Mouse (Mus musculus): ENCODE data around the gene Zswim8. TPM values are rescaled to one million over a fixed set of nuclear protein-coding genes. Genes with fewer than 3 reads are reported as not detected.

Gene Zswim8
- polyA plus RNA-seq, 1 experiment from 2014 or later = 31.8 TPM

DNA sequence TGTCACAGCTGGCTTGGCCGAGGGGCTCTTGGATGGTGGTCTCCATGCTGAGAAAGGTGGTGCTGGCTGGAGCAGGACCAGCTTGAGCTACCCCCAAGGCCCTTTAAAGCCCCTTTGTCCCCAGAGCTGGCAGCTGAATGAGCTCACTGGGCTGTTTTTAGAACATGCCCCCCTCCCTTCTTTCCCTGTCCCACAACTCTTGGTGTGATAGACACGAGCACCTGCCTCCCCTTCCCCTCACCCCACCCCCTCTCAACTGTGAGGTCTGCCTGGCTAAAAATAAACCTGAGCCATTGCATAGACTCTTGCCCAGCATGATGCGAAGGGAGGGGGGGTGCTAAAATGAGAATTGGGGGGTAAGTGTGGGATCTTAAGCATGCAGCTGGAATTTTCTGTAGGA, 42.9 kb upstream of the Zswim8 start:
- DNase-seq (ENCODE audit: low spot score) (peak; percentile 15), ATAC-seq (no peak)
- Histone ChIP-seq H3K9ac (ENCODE audit: low read length) (no peak overlapping the region), H3K27ac (ENCODE audit: low read depth, low read length) (no peak overlapping the region), H3K9me3 (replicated peaks; ENCODE audit: control insufficient read depth, low read length) (no peaks in the 10 kb centered on the region), H3K36me3 (ENCODE audit: control insufficient read depth, insufficient read depth, low read length) (no peaks in the 10 kb centered on the region), H3K27me3 (replicated peaks; ENCODE audit: control insufficient read depth, insufficient read depth, low read length) (no peaks in the 10 kb centered on the region), H3K4me1 (ENCODE audit: control insufficient read depth, insufficient read depth, low read length) (peaks cover 6% of the 10 kb centered on the region; the same call in 1 of the 2 replicates), H3K4me2 (ENCODE audit: low read length) (no peak overlapping the region), H3K4me3 (ENCODE audit: low read depth, low read length) (no peak overlapping the region)
- WGBS = 42% methylated on average over 3 of the region's 3 CpGs

DNA sequence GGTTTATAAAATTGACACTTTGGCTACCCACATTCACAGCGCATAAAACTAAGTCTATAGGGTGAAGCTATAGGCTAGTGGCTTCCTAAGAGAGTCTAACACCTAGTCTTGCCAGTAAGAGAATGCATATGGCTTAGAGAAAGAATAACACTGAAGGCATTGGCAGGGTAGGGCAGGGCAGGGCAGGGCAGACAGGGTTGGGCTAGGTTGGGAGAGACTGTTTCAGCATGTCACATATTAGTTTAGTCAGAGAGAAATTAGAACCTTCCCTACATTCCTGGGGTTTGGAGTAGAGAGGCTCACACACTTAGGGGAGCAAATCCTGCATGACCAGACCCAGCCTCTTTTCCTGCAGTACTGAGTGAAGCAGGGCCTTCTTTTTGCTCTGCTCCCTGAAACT, 39.9 kb upstream of the Zswim8 start:
- H3K27ac ChIP-seq (ENCODE audit: low read depth, low read length) = no peak overlapping the region
- no peaks in the 10 kb centered on the region for H3K27me3 ChIP-seq (replicated peaks; ENCODE audit: control insufficient read depth, insufficient read depth, low read length)
- H3K9me3 ChIP-seq (replicated peaks; ENCODE audit: control insufficient read depth, low read length) = no peaks in the 10 kb centered on the region
- no peak overlapping the region for H3K9ac ChIP-seq (ENCODE audit: low read length)
- WGBS = 63% methylated on average over 1 of the region's 1 CpGs
- no peaks in the 10 kb centered on the region for H3K36me3 ChIP-seq (ENCODE audit: control insufficient read depth, insufficient read depth, low read length)
- DNase-seq (ENCODE audit: low spot score) (no peak), ATAC-seq (no peak)
- H3K4me2 ChIP-seq (ENCODE audit: low read length) = no peak overlapping the region
- H3K4me1 ChIP-seq (ENCODE audit: control insufficient read depth, insufficient read depth, low read length) = no peaks in the 10 kb centered on the region
- no peak overlapping the region for H3K4me3 ChIP-seq (ENCODE audit: low read depth, low read length)

DNA sequence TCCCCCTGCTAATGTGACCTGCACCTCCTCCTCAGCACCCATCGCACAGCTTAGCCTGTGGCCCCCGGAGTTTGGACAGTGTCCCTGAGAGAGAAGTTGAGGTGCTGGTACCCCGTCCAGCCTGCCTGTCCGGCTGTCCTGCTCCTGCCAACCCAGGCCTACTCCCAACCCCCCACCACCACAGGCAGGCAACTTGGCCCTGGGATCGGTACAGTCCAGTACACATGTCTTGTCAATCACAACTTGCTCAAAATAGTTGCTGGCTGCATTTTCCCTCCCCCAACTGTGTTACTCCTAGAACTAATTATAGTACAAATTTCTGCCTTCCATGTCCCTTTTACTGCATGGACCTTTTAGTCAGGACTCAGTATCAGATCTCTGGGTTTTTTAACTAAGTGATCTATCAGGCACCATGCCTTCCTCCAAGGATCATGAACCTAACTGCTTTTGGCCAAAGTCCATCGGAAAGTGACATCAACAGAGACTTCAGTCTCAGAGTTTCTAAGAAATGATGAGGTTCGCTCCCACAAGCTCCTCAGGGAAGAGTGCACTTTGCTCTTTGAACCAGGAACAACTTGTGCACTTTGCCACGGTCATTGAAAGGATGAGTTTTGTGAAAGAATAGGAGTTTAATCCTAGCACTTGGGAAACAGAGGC, 39.1 kb upstream of the Zswim8 start, which contains the start of gene Synpo2l:
Synpo2l (minus strand) TSS at position 201 of the 657 bp plus-strand sequence.
- ATAC-seq (no peak), DNase-seq (ENCODE audit: low spot score) (no peak)
- H3K27ac ChIP-seq (ENCODE audit: low read depth, low read length) = no peak within 1 kb of the TSS
- H3K9me3 ChIP-seq (replicated peaks; ENCODE audit: control insufficient read depth, low read length) = no peaks in the 10 kb centered on the region
- no peak within 1 kb of the TSS for H3K9ac ChIP-seq (ENCODE audit: low read length)
- 79% methylated on average over 8 of the region's 8 CpGs for WGBS
- no peaks in the 10 kb centered on the region for H3K36me3 ChIP-seq (ENCODE audit: control insufficient read depth, insufficient read depth, low read length)
- no peak within 1 kb of the TSS for H3K4me2 ChIP-seq (ENCODE audit: low read length)
- no peaks in the 10 kb centered on the region for H3K27me3 ChIP-seq (replicated peaks; ENCODE audit: control insufficient read depth, insufficient read depth, low read length)
- no peaks in the 10 kb centered on the region for H3K4me1 ChIP-seq (ENCODE audit: control insufficient read depth, insufficient read depth, low read length)
- no peak within 1 kb of the TSS for H3K4me3 ChIP-seq (ENCODE audit: low read depth, low read length)

DNA sequence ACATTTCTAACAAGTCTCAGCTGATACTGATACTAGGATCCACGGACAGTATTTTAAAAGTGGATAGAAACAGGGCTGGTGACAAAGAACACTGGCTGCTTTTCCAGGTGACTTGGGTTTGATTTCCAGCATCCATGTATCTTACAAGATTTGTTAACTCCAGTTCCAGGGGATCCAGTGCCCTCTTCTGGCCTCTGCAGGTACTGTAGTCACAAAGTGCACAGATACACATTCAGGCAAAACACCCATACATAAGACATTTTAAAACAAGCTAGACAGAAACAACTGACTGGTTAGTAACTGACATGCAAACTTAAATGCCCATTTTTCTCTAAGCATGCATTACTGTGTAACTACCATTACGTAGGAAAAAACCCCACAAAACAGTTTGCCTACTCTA, 34.4 kb upstream of the Zswim8 start:
- peaks cover 22% of the 10 kb centered on the region for H3K36me3 ChIP-seq (ENCODE audit: control insufficient read depth, insufficient read depth, low read length)
- H3K4me2 ChIP-seq (ENCODE audit: low read length) = peak overlapping the region; percentile 67; the same call in 1 of the 2 replicates
- DNase-seq (ENCODE audit: low spot score) = peak; percentile 17

DNA sequence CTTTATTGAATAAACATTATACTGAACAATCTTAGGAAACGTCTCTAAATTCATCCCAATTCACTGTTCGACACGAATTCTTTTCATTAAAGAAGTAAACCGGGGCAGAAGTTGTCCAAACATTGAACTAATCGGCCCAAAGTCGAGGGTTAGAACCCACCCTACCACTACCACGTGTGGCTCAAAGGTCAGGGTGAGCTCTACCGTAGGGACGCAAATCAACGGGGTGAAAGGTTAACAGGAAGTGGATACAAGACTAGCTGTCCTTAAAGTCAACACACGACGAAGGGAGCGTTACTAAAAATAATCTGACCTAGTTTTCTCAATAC, 33.7 kb upstream of the Zswim8 start:
- H3K27ac ChIP-seq (ENCODE audit: low read depth, low read length) = peak overlapping the region; percentile 64; the same call in 1 of the 2 replicates
- H3K27me3 ChIP-seq (replicated peaks; ENCODE audit: control insufficient read depth, insufficient read depth, low read length) = no peaks in the 10 kb centered on the region
- H3K4me3 ChIP-seq (ENCODE audit: low read depth, low read length) = peak overlapping the region; percentile 67
- peaks cover 3% of the 10 kb centered on the region; the same call in 1 of the 2 replicates for H3K4me1 ChIP-seq (ENCODE audit: control insufficient read depth, insufficient read depth, low read length)
- WGBS = 16% methylated on average over 13 of the region's 13 CpGs
- H3K36me3 ChIP-seq (ENCODE audit: control insufficient read depth, insufficient read depth, low read length) = peaks cover 28% of the 10 kb centered on the region
- ATAC-seq (peak; percentile 72), DNase-seq (ENCODE audit: low spot score) (no peak)
- peak overlapping the region; percentile 40; the same call in 1 of the 2 replicates for H3K9ac ChIP-seq (ENCODE audit: low read length)
- no peaks in the 10 kb centered on the region for H3K9me3 ChIP-seq (replicated peaks; ENCODE audit: control insufficient read depth, low read length)
- peak overlapping the region; percentile 67 for H3K4me2 ChIP-seq (ENCODE audit: low read length)

More for the DNA sequence above, 34.4 kb upstream of the Zswim8 start:
- Histone ChIP-seq H3K9ac (ENCODE audit: low read length) (no peak overlapping the region), H3K27ac (ENCODE audit: low read depth, low read length) (no peak overlapping the region), H3K9me3 (replicated peaks; ENCODE audit: control insufficient read depth, low read length) (no peaks in the 10 kb centered on the region), H3K4me3 (ENCODE audit: low read depth, low read length) (no peak overlapping the region), H3K4me1 (ENCODE audit: control insufficient read depth, insufficient read depth, low read length) (peaks cover 3% of the 10 kb centered on the region; the same call in 1 of the 2 replicates), H3K27me3 (replicated peaks; ENCODE audit: control insufficient read depth, insufficient read depth, low read length) (no peaks in the 10 kb centered on the region)
- WGBS = 88% methylated on average over 2 of the region's 2 CpGs
- ATAC-seq = no peak

- Histone ChIP-seq H3K36me3 (ENCODE audit: control insufficient read depth, insufficient read depth, low read length) (peaks cover 33% of the 10 kb centered on the region), H3K4me2 (ENCODE audit: low read length) (peak within 1 kb of the TSS; percentile 75), H3K9me3 (replicated peaks; ENCODE audit: control insufficient read depth, low read length) (no peaks in the 10 kb centered on the region), H3K4me1 (ENCODE audit: control insufficient read depth, insufficient read depth, low read length) (peaks cover 3% of the 10 kb centered on the region; the same call in 1 of the 2 replicates), H3K27me3 (replicated peaks; ENCODE audit: control insufficient read depth, insufficient read depth, low read length) (no peaks in the 10 kb centered on the region), H3K9ac (ENCODE audit: low read length) (peak within 1 kb of the TSS; percentile 79), H3K27ac (ENCODE audit: low read depth, low read length) (peak within 1 kb of the TSS; percentile 77), H3K4me3 (ENCODE audit: low read depth, low read length) (peak within 1 kb of the TSS; percentile 67)
- ATAC-seq (peak; percentile 98), DNase-seq (ENCODE audit: low spot score) (peak; percentile 100)
- 2% methylated on average over 42 of the region's 43 CpGs for WGBS
Observed at GRCm38 (mm10) chr14:20674064-20674833, 33.1 kb upstream of the Zswim8 start, which contains the start of gene Sec24c. Gene Sec24c (plus strand): TSS chr14:20674308.

- Histone ChIP-seq H3K4me1 (ENCODE audit: control insufficient read depth, insufficient read depth, low read length) (peaks cover 3% of the 10 kb centered on the region; the same call in 1 of the 2 replicates), H3K27ac (ENCODE audit: low read depth, low read length) (no peak overlapping the region), H3K9me3 (replicated peaks; ENCODE audit: control insufficient read depth, low read length) (no peaks in the 10 kb centered on the region), H3K9ac (ENCODE audit: low read length) (no peak overlapping the region), H3K36me3 (ENCODE audit: control insufficient read depth, insufficient read depth, low read length) (peaks cover 69% of the 10 kb centered on the region), H3K27me3 (replicated peaks; ENCODE audit: control insufficient read depth, insufficient read depth, low read length) (no peaks in the 10 kb centered on the region), H3K4me2 (ENCODE audit: low read length) (no peak overlapping the region), H3K4me3 (ENCODE audit: low read depth, low read length) (no peak overlapping the region)
- ATAC-seq (no peak), DNase-seq (ENCODE audit: low spot score) (no peak)
- 92% methylated on average over 4 of the region's 4 CpGs for WGBS
Observed at GRCm38 (mm10) chr14:20677906-20678305, 29.4 kb upstream of the Zswim8 start.

- Histone ChIP-seq H3K4me2 (ENCODE audit: low read length) (no peak overlapping the region), H3K27me3 (replicated peaks; ENCODE audit: control insufficient read depth, insufficient read depth, low read length) (no peaks in the 10 kb centered on the region), H3K27ac (ENCODE audit: low read depth, low read length) (no peak overlapping the region), H3K4me1 (ENCODE audit: control insufficient read depth, insufficient read depth, low read length) (no peaks in the 10 kb centered on the region), H3K9me3 (replicated peaks; ENCODE audit: control insufficient read depth, low read length) (no peaks in the 10 kb centered on the region), H3K4me3 (ENCODE audit: low read depth, low read length) (no peak overlapping the region), H3K36me3 (ENCODE audit: control insufficient read depth, insufficient read depth, low read length) (peaks cover 97% of the 10 kb centered on the region), H3K9ac (ENCODE audit: low read length) (no peak overlapping the region)
- WGBS = 93% methylated on average over 2 of the region's 2 CpGs
- ATAC-seq = no peak
- no peak for DNase-seq (ENCODE audit: low spot score)
Observed at GRCm38 (mm10) chr14:20681742-20682141, 25.6 kb upstream of the Zswim8 start.

DNA sequence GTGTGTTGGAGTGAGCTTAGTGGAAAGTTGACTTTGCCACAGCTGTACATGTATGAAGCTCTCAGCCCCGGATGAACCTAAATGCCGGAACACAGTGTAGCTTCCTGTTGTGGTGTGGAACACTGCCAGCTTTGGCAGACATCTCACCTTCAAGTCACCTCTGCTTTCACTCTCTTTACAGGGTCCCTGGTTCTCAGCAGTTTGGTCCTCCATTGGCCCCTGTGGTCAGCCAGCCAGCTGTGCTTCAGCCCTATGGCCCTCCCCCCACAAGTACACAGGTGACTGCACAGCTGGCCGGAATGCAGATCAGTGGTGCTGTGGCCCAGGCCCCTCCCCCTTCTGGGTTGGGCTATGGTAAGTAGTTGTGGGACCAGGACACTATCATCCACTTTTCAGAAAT, 24.9 kb upstream of the Zswim8 start:
- Histone ChIP-seq H3K9me3 (replicated peaks; ENCODE audit: control insufficient read depth, low read length) (no peaks in the 10 kb centered on the region), H3K9ac (ENCODE audit: low read length) (no peak overlapping the region), H3K36me3 (ENCODE audit: control insufficient read depth, insufficient read depth, low read length) (peaks cover 97% of the 10 kb centered on the region), H3K4me2 (ENCODE audit: low read length) (no peak overlapping the region), H3K4me3 (ENCODE audit: low read depth, low read length) (no peak overlapping the region), H3K27me3 (replicated peaks; ENCODE audit: control insufficient read depth, insufficient read depth, low read length) (no peaks in the 10 kb centered on the region), H3K4me1 (ENCODE audit: control insufficient read depth, insufficient read depth, low read length) (no peaks in the 10 kb centered on the region), H3K27ac (ENCODE audit: low read depth, low read length) (no peak overlapping the region)
- WGBS = 81% methylated on average over 3 of the region's 3 CpGs
- DNase-seq (ENCODE audit: low spot score) (no peak), ATAC-seq (no peak)

All from forebrain, embryonic 14.5 days (tissue).